Mouse (Mus musculus): ENCODE results near the gene Cenpb. TPM values are rescaled to one million over a fixed set of nuclear protein-coding genes. Genes with fewer than 3 reads are reported as not detected.

Cenpb gene
- polyA plus RNA-seq, 1 experiment from 2014 or later: 9.7 TPM

- Histone ChIP-seq H3K27ac (ENCODE audit: low read depth, low read length) (no peak overlapping the region), H3K27me3 (replicated peaks; ENCODE audit: control insufficient read depth, insufficient read depth, low read length) (no peaks in the 10 kb centered on the region), H3K9ac (ENCODE audit: low read length) (no peak overlapping the region), H3K4me2 (ENCODE audit: low read length) (no peak overlapping the region), H3K9me3 (replicated peaks; ENCODE audit: control insufficient read depth, low read length) (no peaks in the 10 kb centered on the region), H3K4me3 (ENCODE audit: low read depth, low read length) (no peak overlapping the region), H3K4me1 (ENCODE audit: control insufficient read depth, insufficient read depth, low read length) (no peaks in the 10 kb centered on the region), H3K36me3 (ENCODE audit: control insufficient read depth, insufficient read depth, low read length) (peaks cover 18% of the 10 kb centered on the region)
- no peak for ATAC-seq
- 75% methylated on average over 5 of the region's 5 CpGs for WGBS
- DNase-seq (ENCODE audit: low spot score): no peak
Measured at GRCm38 (mm10) chr2:131140533-131140905, 39.3 kb downstream of the Cenpb start.

- H3K27me3 ChIP-seq (replicated peaks; ENCODE audit: control insufficient read depth, insufficient read depth, low read length): no peaks in the 10 kb centered on the region
- no peak overlapping the region for H3K4me2 ChIP-seq (ENCODE audit: low read length)
- H3K4me3 ChIP-seq (ENCODE audit: low read depth, low read length): no peak overlapping the region
- H3K9me3 ChIP-seq (replicated peaks; ENCODE audit: control insufficient read depth, low read length): no peaks in the 10 kb centered on the region
- ATAC-seq (no peak), DNase-seq (ENCODE audit: low spot score) (no peak)
- 69% methylated on average over 5 of the region's 5 CpGs for WGBS
- no peak overlapping the region for H3K27ac ChIP-seq (ENCODE audit: low read depth, low read length)
- no peak overlapping the region for H3K9ac ChIP-seq (ENCODE audit: low read length)
- peaks cover 14% of the 10 kb centered on the region for H3K36me3 ChIP-seq (ENCODE audit: control insufficient read depth, insufficient read depth, low read length)
- H3K4me1 ChIP-seq (ENCODE audit: control insufficient read depth, insufficient read depth, low read length): no peaks in the 10 kb centered on the region
Measured at GRCm38 (mm10) chr2:131139886-131140532, 39.9 kb downstream of the Cenpb start.

GRCm38 (mm10) chr2:131139287-131139686 is 40.6 kb downstream of the Cenpb start:
- DNase-seq (ENCODE audit: low spot score) (no peak), ATAC-seq (no peak)
- H3K4me3 ChIP-seq (ENCODE audit: low read depth, low read length): no peak overlapping the region
- no peaks in the 10 kb centered on the region for H3K4me1 ChIP-seq (ENCODE audit: control insufficient read depth, insufficient read depth, low read length)
- H3K27me3 ChIP-seq (replicated peaks; ENCODE audit: control insufficient read depth, insufficient read depth, low read length): no peaks in the 10 kb centered on the region
- peaks cover 7% of the 10 kb centered on the region for H3K36me3 ChIP-seq (ENCODE audit: control insufficient read depth, insufficient read depth, low read length)
- no peak overlapping the region for H3K4me2 ChIP-seq (ENCODE audit: low read length)
- no peak overlapping the region for H3K27ac ChIP-seq (ENCODE audit: low read depth, low read length)
- no peaks in the 10 kb centered on the region for H3K9me3 ChIP-seq (replicated peaks; ENCODE audit: control insufficient read depth, low read length)
- H3K9ac ChIP-seq (ENCODE audit: low read length): no peak overlapping the region
- 94% methylated on average over 5 of the region's 5 CpGs for WGBS

GRCm38 (mm10) chr2:131138760-131139159 is 41.1 kb downstream of the Cenpb start:
- no peaks in the 10 kb centered on the region for H3K4me1 ChIP-seq (ENCODE audit: control insufficient read depth, insufficient read depth, low read length)
- no peak overlapping the region for H3K4me3 ChIP-seq (ENCODE audit: low read depth, low read length)
- 94% methylated on average over 7 of the region's 7 CpGs for WGBS
- H3K9me3 ChIP-seq (replicated peaks; ENCODE audit: control insufficient read depth, low read length): no peaks in the 10 kb centered on the region
- no peak for ATAC-seq
- H3K36me3 ChIP-seq (ENCODE audit: control insufficient read depth, insufficient read depth, low read length): peaks cover 5% of the 10 kb centered on the region; the same call in 1 of the 2 replicates
- H3K27ac ChIP-seq (ENCODE audit: low read depth, low read length): no peak overlapping the region
- no peak overlapping the region for H3K4me2 ChIP-seq (ENCODE audit: low read length)
- no peak for DNase-seq (ENCODE audit: low spot score)
- no peak overlapping the region for H3K9ac ChIP-seq (ENCODE audit: low read length)
- no peaks in the 10 kb centered on the region for H3K27me3 ChIP-seq (replicated peaks; ENCODE audit: control insufficient read depth, insufficient read depth, low read length)

- DNase-seq (ENCODE audit: low spot score): no peak
- Histone ChIP-seq H3K27ac (ENCODE audit: low read depth, low read length) (no peak overlapping the region), H3K9ac (ENCODE audit: low read length) (no peak overlapping the region), H3K36me3 (ENCODE audit: control insufficient read depth, insufficient read depth, low read length) (peaks cover under 1% of the 10 kb centered on the region; the same call in 1 of the 2 replicates), H3K4me2 (ENCODE audit: low read length) (no peak overlapping the region), H3K4me3 (ENCODE audit: low read depth, low read length) (no peak overlapping the region), H3K4me1 (ENCODE audit: control insufficient read depth, insufficient read depth, low read length) (no peaks in the 10 kb centered on the region), H3K9me3 (replicated peaks; ENCODE audit: control insufficient read depth, low read length) (no peaks in the 10 kb centered on the region), H3K27me3 (replicated peaks; ENCODE audit: control insufficient read depth, insufficient read depth, low read length) (no peaks in the 10 kb centered on the region)
- 88% methylated on average over 4 of the region's 4 CpGs for WGBS
- ATAC-seq: no peak
Measured at GRCm38 (mm10) chr2:131138296-131138695, 41.6 kb downstream of the Cenpb start.

- Histone ChIP-seq H3K27ac (ENCODE audit: low read depth, low read length) (no peak overlapping the region), H3K9me3 (replicated peaks; ENCODE audit: control insufficient read depth, low read length) (no peaks in the 10 kb centered on the region), H3K4me2 (ENCODE audit: low read length) (no peak overlapping the region), H3K4me3 (ENCODE audit: low read depth, low read length) (no peak overlapping the region), H3K27me3 (replicated peaks; ENCODE audit: control insufficient read depth, insufficient read depth, low read length) (no peaks in the 10 kb centered on the region), H3K36me3 (ENCODE audit: control insufficient read depth, insufficient read depth, low read length) (no peaks in the 10 kb centered on the region), H3K9ac (ENCODE audit: low read length) (no peak overlapping the region), H3K4me1 (ENCODE audit: control insufficient read depth, insufficient read depth, low read length) (no peaks in the 10 kb centered on the region)
- DNase-seq (ENCODE audit: low spot score): no peak
- ATAC-seq: no peak
- 86% methylated on average over 11 of the region's 11 CpGs for WGBS
Measured at GRCm38 (mm10) chr2:131135521-131136139, 44.2 kb downstream of the Cenpb start.

- Histone ChIP-seq H3K27ac (ENCODE audit: low read depth, low read length) (no peak overlapping the region), H3K36me3 (ENCODE audit: control insufficient read depth, insufficient read depth, low read length) (no peaks in the 10 kb centered on the region), H3K9me3 (replicated peaks; ENCODE audit: control insufficient read depth, low read length) (no peaks in the 10 kb centered on the region), H3K4me2 (ENCODE audit: low read length) (no peak overlapping the region), H3K4me3 (ENCODE audit: low read depth, low read length) (no peak overlapping the region), H3K4me1 (ENCODE audit: control insufficient read depth, insufficient read depth, low read length) (no peaks in the 10 kb centered on the region), H3K9ac (ENCODE audit: low read length) (no peak overlapping the region), H3K27me3 (replicated peaks; ENCODE audit: control insufficient read depth, insufficient read depth, low read length) (no peaks in the 10 kb centered on the region)
- ATAC-seq: no peak
- 86% methylated on average over 8 of the region's 8 CpGs for WGBS
- no peak for DNase-seq (ENCODE audit: low spot score)
Measured at GRCm38 (mm10) chr2:131134826-131135400, 45.0 kb downstream of the Cenpb start.

- no peaks in the 10 kb centered on the region for H3K9me3 ChIP-seq (replicated peaks; ENCODE audit: control insufficient read depth, low read length)
- 56% methylated on average over 1 of the region's 1 CpGs for WGBS
- no peak overlapping the region for H3K4me2 ChIP-seq (ENCODE audit: low read length)
- H3K27me3 ChIP-seq (replicated peaks; ENCODE audit: control insufficient read depth, insufficient read depth, low read length): no peaks in the 10 kb centered on the region
- ATAC-seq (no peak), DNase-seq (ENCODE audit: low spot score) (no peak)
- no peaks in the 10 kb centered on the region for H3K4me1 ChIP-seq (ENCODE audit: control insufficient read depth, insufficient read depth, low read length)
- H3K36me3 ChIP-seq (ENCODE audit: control insufficient read depth, insufficient read depth, low read length): no peaks in the 10 kb centered on the region
- H3K9ac ChIP-seq (ENCODE audit: low read length): no peak overlapping the region
- no peak overlapping the region for H3K4me3 ChIP-seq (ENCODE audit: low read depth, low read length)
- no peak overlapping the region for H3K27ac ChIP-seq (ENCODE audit: low read depth, low read length)
Measured at GRCm38 (mm10) chr2:131134381-131134780, 45.5 kb downstream of the Cenpb start.

- no peaks in the 10 kb centered on the region for H3K4me1 ChIP-seq (ENCODE audit: control insufficient read depth, insufficient read depth, low read length)
- WGBS: 92% methylated on average over 9 of the region's 9 CpGs
- H3K27me3 ChIP-seq (replicated peaks; ENCODE audit: control insufficient read depth, insufficient read depth, low read length): no peaks in the 10 kb centered on the region
- ATAC-seq: no peak
- H3K4me2 ChIP-seq (ENCODE audit: low read length): no peak within 1 kb of the TSS
- H3K9me3 ChIP-seq (replicated peaks; ENCODE audit: control insufficient read depth, low read length): no peaks in the 10 kb centered on the region
- H3K9ac ChIP-seq (ENCODE audit: low read length): no peak within 1 kb of the TSS
- no peak for DNase-seq (ENCODE audit: low spot score)
- no peak within 1 kb of the TSS for H3K4me3 ChIP-seq (ENCODE audit: low read depth, low read length)
- no peaks in the 10 kb centered on the region for H3K36me3 ChIP-seq (ENCODE audit: control insufficient read depth, insufficient read depth, low read length)
- no peak within 1 kb of the TSS for H3K27ac ChIP-seq (ENCODE audit: low read depth, low read length)
Measured at GRCm38 (mm10) chr2:131132930-131133547, 46.8 kb downstream of the Cenpb start, which contains the start of gene Gm11037. Gene Gm11037 (plus strand): TSS chr2:131133497.
